Mouse (Mus musculus) forebrain, postnatal 0 days (tissue): ENCODE data around the gene Gm9821. TPM values are rescaled to one million over a fixed set of nuclear protein-coding genes. Genes with fewer than 3 reads are reported as not detected.
A peak's percentile ranks its signal among the peaks of the same experiment; 100 is the strongest.

Experiments
- ATAC-seq: fragments of 200-750 bp; cut with Nextera tagmentation; 2 replicates; pipeline ENCODE4 v1.8.0; 2017; ENCODE audit warnings: mild to moderate bottlenecking, moderate library complexity
- DNase-seq: peaks from one replicate; pipeline ENCODE4 v3.0.0-alpha.2; 2015
- H3K27ac ChIP-seq: fragments of 300-500 bp; sonication (generic); 2 replicates; pipeline ENCODE4 v1.5.1; 2014; ENCODE audit warnings: low read depth, mild to moderate bottlenecking, antibody characterized with exemption, low read length, moderate library complexity, mixed read lengths
- H3K27me3 ChIP-seq: fragments of 300-500 bp; sonication (generic); 2 replicates; pipeline ENCODE4 v1.6.1; 2014; ENCODE audit warnings: mild to moderate bottlenecking, low read length, mixed read lengths; ENCODE audit not compliant: insufficient read depth
- H3K36me3 ChIP-seq: fragments of 300-500 bp; sonication (generic); 2 replicates; pipeline ENCODE4 v1.6.1; 2014; ENCODE audit warnings: mild to moderate bottlenecking, moderate library complexity; ENCODE audit not compliant: insufficient read depth
- H3K4me1 ChIP-seq: fragments of 300-500 bp; sonication (generic); 2 replicates; pipeline ENCODE4 v1.6.1; 2014; ENCODE audit warnings: antibody characterized with exemption; ENCODE audit not compliant: insufficient read depth
- H3K4me2 ChIP-seq: fragments of 300-500 bp; sonication (generic); 2 replicates; pipeline ENCODE4 v1.6.1; 2014; ENCODE audit warnings: low read depth, mild to moderate bottlenecking, moderate library complexity
- H3K4me3 ChIP-seq: fragments of 300-500 bp; sonication (generic); 2 replicates; pipeline ENCODE4 v1.5.1; 2014; ENCODE audit warnings: low read depth, low read length, mixed read lengths
- H3K9ac ChIP-seq: fragments of 300-500 bp; sonication (generic); 2 replicates; pipeline ENCODE4 v1.6.1; 2014; ENCODE audit warnings: mild to moderate bottlenecking
- H3K9me3 ChIP-seq: fragments of 300-500 bp; sonication (generic); 2 replicates; pipeline ENCODE4 v1.6.1; 2016; ENCODE audit warnings: low read length
- CTCF ChIP-seq: sonication (generic); IDR thresholded peaks from 2 replicates; pipeline ENCODE4 v1.5.1; 2016; ENCODE audit warnings: antibody characterized with exemption, control low read depth, low read depth
- WGBS: fragments of 180-500 bp; shearing (Covaris S2); extraction: QIAGEN DNeasy Blood & Tissue Kit; methylation state at CpG from one replicate; pipeline ENCODE4 v1.1.7; 2014; 5-methylcytosine and 5-hydroxymethylcytosine counted together
- polyA plus RNA-seq: library from polyadenylated mRNA; unstranded; fragments of >200 nt; fragmentation: Nextera tagmentation; extraction: Ambion mirVana; gene quantifications from 2 replicates; pipeline ENCODE4 v1.2.1, GENCODE M21; 2015
- total RNA-seq: library from RNA; depleted of rRNA; stranded (reverse); fragments of >200 nt; gene quantifications from 2 replicates; pipeline ENCODE4 v1.2.3, GENCODE M21; 2014

Gene Gm9821
- total and polyA plus RNA-seq, 2 experiments from 2014 or later: not detected

GRCm38 (mm10) chr2:91932160-91932711, 13.3 kb upstream of the Gm9821 start, which contains the start of gene Mdk:
TSS of gene Mdk (minus strand) at chr2:91932297.
- peak within 1 kb of the TSS; percentile 17 for H3K27ac ChIP-seq
- no peak for DNase-seq
- TF ChIP-seq CTCF: no peak
- H3K9me3 ChIP-seq: no peaks in the 10 kb centered on the region
- peaks cover 26% of the 10 kb centered on the region for H3K36me3 ChIP-seq
- H3K27me3 ChIP-seq: no peaks in the 10 kb centered on the region
- peak within 1 kb of the TSS; percentile 80 for H3K4me2 ChIP-seq
- 10% methylated on average over 16 of the region's 16 CpGs for WGBS
- H3K9ac ChIP-seq: peak within 1 kb of the TSS; percentile 75
- peak within 1 kb of the TSS; percentile 49 for H3K4me3 ChIP-seq
- no peak; the same call in 1 of the 2 replicates for ATAC-seq
- H3K4me1 ChIP-seq: peaks cover 7% of the 10 kb centered on the region; the same call in 1 of the 2 replicates

- Histone ChIP-seq H3K27ac (no peak overlapping the region), H3K36me3 (peaks cover 31% of the 10 kb centered on the region), H3K4me2 (peak overlapping the region; percentile 80; the same call in 1 of the 2 replicates), H3K4me1 (peaks cover 7% of the 10 kb centered on the region; the same call in 1 of the 2 replicates), H3K9ac (no peak overlapping the region), H3K27me3 (no peaks in the 10 kb centered on the region), H3K4me3 (no peak overlapping the region), H3K9me3 (no peaks in the 10 kb centered on the region)
- TF ChIP-seq CTCF: no peak
- no peak for ATAC-seq
- WGBS: 17% methylated on average over 6 of the region's 6 CpGs
- no peak for DNase-seq
These were observed 12.7 kb upstream of the Gm9821 start for GRCm38 (mm10) chr2:91932737-91933350.

GRCm38 (mm10) chr2:91933471-91933870, 12.0 kb upstream of the Gm9821 start:
- peaks cover 37% of the 10 kb centered on the region for H3K36me3 ChIP-seq
- TF ChIP-seq CTCF: no peak
- H3K9ac ChIP-seq: no peak overlapping the region
- H3K27ac ChIP-seq: no peak overlapping the region
- peaks cover 7% of the 10 kb centered on the region; the same call in 1 of the 2 replicates for H3K4me1 ChIP-seq
- no peaks in the 10 kb centered on the region for H3K9me3 ChIP-seq
- WGBS: 47% methylated on average over 9 of the region's 9 CpGs
- no peak overlapping the region for H3K4me3 ChIP-seq
- no peaks in the 10 kb centered on the region for H3K27me3 ChIP-seq
- ATAC-seq: no peak
- H3K4me2 ChIP-seq: no peak overlapping the region
- no peak for DNase-seq

GRCm38 (mm10) chr2:91934016-91934415, 11.5 kb upstream of the Gm9821 start:
- Histone ChIP-seq H3K36me3 (peaks cover 43% of the 10 kb centered on the region), H3K9ac (no peak overlapping the region), H3K27me3 (no peaks in the 10 kb centered on the region), H3K4me2 (no peak overlapping the region), H3K4me1 (peaks cover 7% of the 10 kb centered on the region; the same call in 1 of the 2 replicates), H3K9me3 (no peaks in the 10 kb centered on the region), H3K4me3 (no peak overlapping the region), H3K27ac (no peak overlapping the region)
- no peak for TF ChIP-seq CTCF
- WGBS: 64% methylated on average over 8 of the region's 8 CpGs
- ATAC-seq (no peak), DNase-seq (no peak)

- Histone ChIP-seq H3K27ac (no peak overlapping the region), H3K27me3 (no peaks in the 10 kb centered on the region), H3K4me3 (no peak overlapping the region), H3K9me3 (no peaks in the 10 kb centered on the region), H3K4me2 (no peak overlapping the region), H3K36me3 (peaks cover 53% of the 10 kb centered on the region), H3K9ac (no peak overlapping the region), H3K4me1 (peaks cover 7% of the 10 kb centered on the region; the same call in 1 of the 2 replicates)
- WGBS: 89% methylated on average over 9 of the region's 9 CpGs
- TF ChIP-seq CTCF: no peak
- DNase-seq (no peak), ATAC-seq (no peak)
These were observed 10.5 kb upstream of the Gm9821 start for GRCm38 (mm10) chr2:91934826-91935525.

- no peak for DNase-seq
- no peak overlapping the region for H3K9ac ChIP-seq
- TF ChIP-seq CTCF: no peak
- no peak for ATAC-seq
- peaks cover 54% of the 10 kb centered on the region for H3K36me3 ChIP-seq
- WGBS: 87% methylated on average over 7 of the region's 7 CpGs
- no peaks in the 10 kb centered on the region for H3K9me3 ChIP-seq
- no peak overlapping the region for H3K4me3 ChIP-seq
- no peak overlapping the region for H3K27ac ChIP-seq
- no peaks in the 10 kb centered on the region for H3K27me3 ChIP-seq
- no peak overlapping the region for H3K4me2 ChIP-seq
- H3K4me1 ChIP-seq: no peaks in the 10 kb centered on the region
These were observed 9.3 kb upstream of the Gm9821 start for GRCm38 (mm10) chr2:91936154-91936553.

GRCm38 (mm10) chr2:91939303-91939935, 6.1 kb upstream of the Gm9821 start:
- H3K4me3 ChIP-seq: no peak overlapping the region
- no peaks in the 10 kb centered on the region for H3K9me3 ChIP-seq
- no peak overlapping the region for H3K4me2 ChIP-seq
- TF ChIP-seq CTCF: no peak
- no peak overlapping the region for H3K9ac ChIP-seq
- no peak overlapping the region for H3K27ac ChIP-seq
- DNase-seq (no peak), ATAC-seq (no peak)
- peaks cover 58% of the 10 kb centered on the region for H3K36me3 ChIP-seq
- 88% methylated on average over 15 of the region's 15 CpGs for WGBS
- H3K4me1 ChIP-seq: no peaks in the 10 kb centered on the region
- H3K27me3 ChIP-seq: no peaks in the 10 kb centered on the region
